Mouse (Mus musculus) lung, postnatal 10 days (tissue): Measurements from ENCODE around the gene 4930596D02Rik.

Experiments
- DNase-seq: peaks from one replicate; pipeline ENCODE4 v3.0.0; 2021

The 4930596D02Rik gene

GRCm38 (mm10) chr14:35811878-35812277, at the start of gene 4930596D02Rik:
4930596D02Rik (minus strand) TSS chr14:35811978.
- no peak for DNase-seq

- DNase-seq: no peak
These were observed 41.5 kb upstream of the 4930596D02Rik start for GRCm38 (mm10) chr14:35853254-35853653.

- DNase-seq: no peak
These were observed 33.5 kb upstream of the 4930596D02Rik start for GRCm38 (mm10) chr14:35845271-35845670.

GRCm38 (mm10) chr14:35842111-35842721, 30.4 kb upstream of the 4930596D02Rik start:
- no peak for DNase-seq

GRCm38 (mm10) chr14:35792656-35793213, 19.0 kb downstream of the 4930596D02Rik start:
- no peak for DNase-seq

GRCm38 (mm10) chr14:35780033-35780432, 31.7 kb downstream of the 4930596D02Rik start:
- DNase-seq: no peak

GRCm38 (mm10) chr14:35773306-35773705, 38.5 kb downstream of the 4930596D02Rik start:
- DNase-seq: no peak
